Mouse (Mus musculus): ENCODE data around the gene Sox1. TPM values are rescaled to one million over a fixed set of nuclear protein-coding genes. Genes with fewer than 3 reads are reported as not detected.

The Sox1 gene
- total RNA-seq, 2 experiments from 2014 or later, result not detected

DNA sequence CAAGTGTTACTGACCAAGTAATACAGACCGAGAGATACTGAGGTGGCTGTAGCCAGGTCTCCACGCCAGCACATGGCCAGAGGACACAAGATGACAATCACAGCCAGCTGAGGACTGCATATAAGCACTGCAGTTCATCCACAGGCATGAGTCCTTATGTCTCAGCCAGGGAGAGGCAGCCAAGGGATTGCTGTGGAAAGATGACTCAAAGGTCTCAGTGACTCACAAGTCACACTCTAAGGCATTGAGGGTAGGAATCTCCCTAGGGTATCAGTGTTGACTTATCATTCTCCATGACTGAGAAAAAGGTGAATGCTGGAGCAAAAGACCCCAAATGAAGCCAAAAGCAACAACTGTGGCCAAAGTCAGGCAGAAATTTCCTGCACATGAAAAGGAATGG, 22.0 kb downstream of the Sox1 start:
- no peak for DNase-seq (ENCODE audit: low spot score in 2 of 2)

DNA sequence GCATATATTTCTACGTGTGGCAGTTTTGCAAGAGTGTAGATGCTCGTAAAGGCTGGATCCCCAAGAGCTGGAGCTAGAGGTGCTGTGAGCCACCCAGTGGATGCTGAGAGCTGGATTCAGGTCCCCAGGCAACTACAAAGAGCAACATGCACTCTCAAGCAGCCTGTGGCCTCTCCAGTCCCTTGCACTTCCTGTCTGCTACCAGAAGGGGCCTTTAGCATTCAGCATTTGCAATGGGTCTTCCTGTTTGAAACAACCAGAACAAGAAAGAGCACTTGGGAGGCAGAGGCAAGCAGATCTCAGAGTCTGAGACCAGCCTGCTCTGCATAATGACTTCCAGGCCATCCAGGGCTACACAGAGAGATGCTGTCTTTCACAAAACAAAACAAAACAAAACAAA, 25.4 kb downstream of the Sox1 start:
- DNase-seq (ENCODE audit: low spot score in 2 of 2), result no peak

DNA sequence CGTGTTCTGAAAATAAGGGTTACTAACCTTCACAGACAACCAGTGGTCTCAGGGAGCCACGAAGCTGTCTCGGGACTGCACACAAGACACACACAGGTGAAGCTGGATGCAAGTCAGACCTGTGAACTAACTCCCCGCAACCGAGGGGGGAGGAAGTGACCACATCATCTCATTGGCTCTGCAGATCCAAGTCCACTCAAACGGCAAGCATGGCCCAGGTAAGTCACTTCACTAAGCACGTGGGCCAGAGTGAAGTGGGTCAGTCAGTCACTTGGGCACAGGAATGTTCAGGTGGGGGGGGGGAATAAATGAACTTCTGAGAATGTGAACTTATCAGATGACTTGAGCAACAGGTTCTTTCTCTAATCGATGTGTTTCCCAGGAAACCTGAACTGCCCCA, 30.8 kb downstream of the Sox1 start:
- DNase-seq (ENCODE audit: low spot score in 2 of 2), result peak in 1 of 2 experiments; percentile 11

DNA sequence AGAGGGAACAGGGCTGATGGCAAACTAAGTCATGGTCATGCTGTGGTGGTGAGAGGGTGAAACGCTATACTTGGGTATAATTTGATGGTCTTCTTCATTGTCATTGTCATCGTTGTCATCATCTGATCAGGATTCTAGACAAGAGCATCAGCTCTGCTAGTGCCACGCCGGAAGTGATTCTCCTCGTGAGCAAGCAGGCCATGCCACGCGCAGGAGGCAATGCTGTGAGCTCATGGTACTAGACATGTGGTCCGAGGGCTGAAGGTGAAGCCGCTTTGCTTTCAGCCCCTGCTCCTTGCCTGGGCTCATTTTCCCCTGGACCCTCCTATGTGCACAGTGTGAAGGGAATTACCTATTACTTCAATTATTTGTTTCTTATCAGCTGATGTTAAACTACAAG, 32.3 kb downstream of the Sox1 start:
- no peak for DNase-seq (ENCODE audit: low spot score in 2 of 2)

GRCm38 (mm10) chr8:12427886-12428799, 33.0 kb downstream of the Sox1 start:
- peak in 1 of 2 experiments; percentile 7 for DNase-seq (ENCODE audit: low spot score in 2 of 2)

DNA sequence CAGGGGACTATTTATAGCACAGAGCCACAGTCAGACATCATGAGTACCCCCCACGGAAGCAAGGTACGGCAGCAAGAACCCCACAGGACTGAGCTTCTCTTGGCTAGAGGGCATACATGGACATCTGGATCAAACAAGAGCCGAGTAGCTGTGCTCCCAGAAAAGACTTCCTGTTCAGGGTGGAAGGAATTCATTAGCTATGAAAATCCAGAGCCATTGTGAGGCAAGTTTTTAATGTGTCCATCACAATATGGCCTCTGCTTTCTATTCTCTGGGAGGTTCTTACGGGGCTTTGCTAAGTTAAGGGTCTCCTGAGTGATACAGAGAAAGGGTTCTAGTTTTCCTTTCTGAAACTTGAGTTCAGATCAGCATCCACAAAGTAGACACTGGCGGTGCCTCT, 33.8 kb downstream of the Sox1 start:
- no peak for DNase-seq (ENCODE audit: low spot score in 2 of 2)

- DNase-seq (ENCODE audit: low spot score in 2 of 2), result no peak
These were observed 34.6 kb downstream of the Sox1 start for GRCm38 (mm10) chr8:12429601-12430172.

DNA sequence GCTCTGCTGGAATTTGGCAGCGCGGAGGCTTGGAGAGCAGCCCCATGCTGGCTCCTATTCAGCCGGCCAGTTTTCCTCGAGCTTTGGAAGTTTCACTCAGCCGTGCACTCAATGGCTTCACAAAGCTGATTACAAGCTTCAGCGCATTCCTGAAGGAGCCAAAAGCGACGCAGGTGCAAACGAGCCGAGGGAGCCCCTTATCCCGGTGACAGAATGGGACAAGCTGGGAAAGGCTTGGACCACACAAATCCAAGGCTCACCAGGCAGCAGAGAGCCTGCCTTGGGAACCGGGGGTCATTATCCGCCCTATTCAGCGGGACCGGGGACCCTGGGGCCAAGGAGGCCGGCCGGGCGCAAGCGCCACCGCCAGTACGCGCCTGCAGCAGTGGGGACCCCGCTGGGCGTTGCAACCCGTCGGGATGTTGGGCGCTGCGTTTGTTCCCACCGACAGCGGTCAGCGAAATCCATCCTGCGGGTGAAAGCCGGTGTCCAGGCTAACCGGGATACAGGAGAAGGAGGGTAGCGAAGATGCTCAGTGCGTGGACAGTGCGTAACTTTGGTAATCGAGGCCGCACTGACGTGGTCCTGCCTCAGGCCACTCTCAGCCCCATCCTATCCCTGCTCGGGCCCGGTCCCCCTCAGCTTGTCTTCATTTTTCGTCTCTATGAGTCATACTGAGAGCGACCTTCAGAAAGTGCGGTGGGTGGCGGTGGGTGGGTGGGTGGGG, 35.2 kb downstream of the Sox1 start:
- no peak for DNase-seq (ENCODE audit: low spot score in 2 of 2)

- DNase-seq (ENCODE audit: low spot score in 2 of 2), result no peak
These were observed 36.0 kb downstream of the Sox1 start for GRCm38 (mm10) chr8:12430900-12431737.

DNA sequence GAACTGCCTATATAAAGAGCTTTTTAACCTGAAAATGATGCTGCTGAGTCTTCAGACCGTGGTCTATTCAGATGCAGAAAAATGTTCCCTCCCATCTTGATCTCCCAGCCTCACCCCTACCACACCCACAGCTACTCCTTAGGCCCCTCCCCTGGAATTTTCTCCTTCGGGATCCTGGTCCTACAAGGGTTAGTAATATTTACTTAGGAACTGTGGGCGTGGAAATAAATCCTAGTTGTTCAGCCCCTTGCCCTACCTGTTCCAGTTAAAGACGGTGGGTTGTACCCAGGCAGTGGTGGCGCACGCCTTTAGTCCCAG, 36.6 kb downstream of the Sox1 start:
- DNase-seq (ENCODE audit: low spot score in 2 of 2), result no peak

DNA sequence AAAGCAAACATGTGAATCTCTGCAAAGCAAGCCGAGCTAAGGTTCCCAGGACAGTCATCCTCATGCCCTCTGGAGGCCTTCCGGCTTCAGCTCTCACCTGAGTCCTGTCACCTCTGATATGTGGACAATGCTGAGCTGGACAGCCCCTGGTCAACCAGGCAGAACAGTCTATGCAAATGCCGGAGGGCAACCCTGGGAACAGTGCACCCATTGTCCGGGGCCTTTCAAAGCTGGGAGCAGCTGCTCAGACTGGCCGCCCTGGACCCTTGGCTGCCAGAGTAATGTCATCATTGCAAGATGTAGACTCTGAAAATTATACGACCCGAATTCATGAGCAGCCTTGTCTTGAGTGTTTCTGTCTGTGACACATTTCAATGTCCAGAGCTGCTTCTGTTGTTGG, 37.5 kb downstream of the Sox1 start:
- no peak for DNase-seq (ENCODE audit: low spot score in 2 of 2)

DNA sequence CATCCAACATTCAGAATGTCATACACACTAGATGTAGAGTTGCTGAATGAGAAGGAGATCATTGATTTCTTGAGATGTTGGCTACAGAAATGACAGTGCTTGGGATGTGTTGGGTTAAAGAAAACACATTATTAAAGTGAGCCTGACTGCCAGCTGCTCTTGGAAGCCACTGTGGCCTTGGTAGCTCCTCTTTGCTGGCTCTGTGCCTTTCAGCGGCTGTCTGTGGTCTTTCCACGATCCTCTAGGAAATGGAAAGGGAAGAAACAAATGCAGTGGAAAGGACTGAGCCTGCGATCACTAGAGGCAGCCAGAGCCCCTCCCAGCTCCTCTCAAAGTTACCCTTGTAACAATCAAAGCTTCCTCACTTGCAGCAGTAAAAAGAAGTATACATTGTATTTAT, 39.7 kb downstream of the Sox1 start:
- DNase-seq (ENCODE audit: low spot score in 2 of 2), result no peak

DNA sequence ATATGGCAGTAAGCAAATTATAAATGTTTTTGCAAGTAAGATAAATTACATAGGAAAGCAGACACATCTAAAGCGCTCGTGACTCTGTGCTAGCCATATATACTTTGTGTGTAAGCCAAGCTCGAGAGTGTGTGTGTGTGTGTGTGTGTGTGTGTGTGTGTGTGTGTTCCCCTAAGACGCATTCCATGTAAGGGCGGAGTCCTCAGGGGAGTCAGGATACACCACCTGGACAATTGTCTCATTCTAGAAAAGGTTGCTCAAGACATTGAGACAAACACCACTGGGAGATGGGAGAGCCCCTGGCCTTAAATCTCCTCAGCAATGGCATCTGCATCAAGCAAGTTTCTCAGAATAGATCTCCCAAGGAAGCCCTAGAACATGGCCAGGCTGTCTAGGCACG, 42.9 kb downstream of the Sox1 start:
- DNase-seq (ENCODE audit: low spot score in 2 of 2), result no peak

DNA sequence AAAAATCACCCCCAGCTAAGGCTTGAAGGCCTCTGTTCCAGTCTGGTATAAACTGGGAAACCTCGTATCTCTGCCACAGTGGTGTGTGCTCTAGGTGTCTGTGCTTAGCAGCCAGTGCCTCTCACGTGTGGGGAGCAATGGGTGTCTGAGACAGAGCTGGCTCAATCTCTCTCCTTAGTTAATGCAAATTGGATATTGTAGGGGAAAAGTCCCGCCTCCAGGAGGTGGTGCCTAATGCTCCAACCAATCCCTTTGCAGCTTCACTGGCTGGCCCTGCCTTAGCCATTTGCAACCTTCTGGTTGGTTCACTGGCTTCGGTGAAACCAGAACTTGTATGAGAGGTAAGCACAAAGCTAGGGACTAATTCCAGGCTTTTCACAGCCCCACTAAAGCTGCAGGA, 43.9 kb downstream of the Sox1 start:
- no peak for DNase-seq (ENCODE audit: low spot score in 2 of 2)

GRCm38 (mm10) chr8:12439846-12440245, 44.8 kb downstream of the Sox1 start:
- no peak for DNase-seq (ENCODE audit: low spot score in 2 of 2)

- DNase-seq (ENCODE audit: low spot score in 2 of 2), result no peak
These were observed 45.9 kb downstream of the Sox1 start for GRCm38 (mm10) chr8:12440997-12441396.

DNA sequence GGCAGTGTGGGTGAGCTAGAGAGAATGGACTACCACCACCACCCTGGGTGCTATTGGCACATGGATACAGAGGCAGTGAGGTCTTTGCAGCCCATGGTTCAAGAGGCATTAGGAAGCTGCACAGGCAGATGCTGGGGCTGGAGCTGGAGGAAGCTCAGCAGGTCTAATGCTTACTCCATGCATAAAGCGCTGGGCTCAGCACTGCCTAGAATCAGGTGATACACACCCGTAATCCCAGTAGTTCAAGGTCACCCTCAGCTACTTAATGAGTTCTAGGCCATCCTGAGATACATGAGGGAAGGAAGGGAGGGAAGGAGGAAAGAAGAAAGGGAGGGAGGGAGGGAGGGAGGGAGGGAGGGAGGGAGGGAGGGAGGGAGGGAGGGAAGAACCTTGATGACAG, 50.2 kb downstream of the Sox1 start:
- DNase-seq (ENCODE audit: low spot score in 2 of 2), result no peak

GRCm38 (mm10) chr8:12445926-12446680, 51.0 kb downstream of the Sox1 start:
- no peak for DNase-seq (ENCODE audit: low spot score in 2 of 2)

Measured in adrenal gland, adult 18-20 months (tissue).